Mouse (Mus musculus) hindbrain, embryonic 11.5 days (tissue): ENCODE data around the gene Wipi2. TPM values are rescaled to one million over a fixed set of nuclear protein-coding genes. Genes with fewer than 3 reads are reported as not detected.

Source experiments
- ATAC-seq: fragments of 200-750 bp; cut with Nextera tagmentation; 2 replicates; pipeline ENCODE4 v1.8.0; 2017; ENCODE audit warnings: mild to moderate bottlenecking, moderate TSS enrichment, moderate library complexity; ENCODE audit not compliant: low FRiP score
- DNase-seq: peaks from one replicate; pipeline ENCODE4 v3.0.0-alpha.2; 2015; ENCODE audit warnings: low spot score
- H3K27ac ChIP-seq: fragments of 300-500 bp; sonication (generic); 2 replicates; pipeline ENCODE4 v1.5.1; 2014; ENCODE audit warnings: mild to moderate bottlenecking, low read depth, low read length
- H3K27me3 ChIP-seq: fragments of 300-500 bp; sonication (generic); 2 replicates; pipeline ENCODE4 v1.6.1; 2014; ENCODE audit warnings: mild to moderate bottlenecking, low read length, moderate library complexity, mixed read lengths; ENCODE audit not compliant: control insufficient read depth, insufficient read depth
- H3K36me3 ChIP-seq: fragments of 300-500 bp; sonication (generic); 2 replicates; pipeline ENCODE4 v1.6.1; 2014; ENCODE audit warnings: mild to moderate bottlenecking, low read length, moderate library complexity, mixed read lengths; ENCODE audit not compliant: control insufficient read depth, insufficient read depth
- H3K4me1 ChIP-seq: fragments of 300-500 bp; sonication (generic); replicated peaks from 2 replicates; pipeline ENCODE4 v1.6.1; 2014; ENCODE audit warnings: low read length, mixed read lengths; ENCODE audit not compliant: control insufficient read depth, insufficient read depth
- H3K4me2 ChIP-seq: fragments of 300-500 bp; sonication (generic); replicated peaks from 2 replicates; pipeline ENCODE4 v1.6.1; 2014; ENCODE audit warnings: mild to moderate bottlenecking, low read depth, low read length
- H3K4me3 ChIP-seq: fragments of 300-500 bp; sonication (generic); 2 replicates; pipeline ENCODE4 v1.5.1; 2014; ENCODE audit warnings: low read depth, low read length
- H3K9ac ChIP-seq: fragments of 300-500 bp; sonication (generic); 2 replicates; pipeline ENCODE4 v1.6.1; 2014; ENCODE audit warnings: low read depth, low read length
- H3K9me3 ChIP-seq: fragments of 300-500 bp; sonication (generic); 2 replicates; pipeline ENCODE4 v1.6.1; 2016; ENCODE audit warnings: low read length; ENCODE audit not compliant: control insufficient read depth
- WGBS: fragments of 180-500 bp; shearing (Covaris S2); extraction: QIAGEN DNeasy Blood & Tissue Kit; methylation state at CpG from one replicate; pipeline ENCODE4 v1.1.7; 2014; 5-methylcytosine and 5-hydroxymethylcytosine counted together
- polyA plus RNA-seq: library from polyadenylated mRNA; unstranded; fragments of >200 nt; fragmentation: Nextera tagmentation; extraction: Ambion mirVana; gene quantifications from 2 replicates; pipeline ENCODE4 v1.2.1, GENCODE M21; 2014

Gene Wipi2
- polyA plus RNA-seq: 43.3 and 52.0 TPM in 2 replicates

GRCm38 (mm10) chr5:142627398-142627797, at the start of gene Wipi2:
Wipi2 (plus strand) TSS chr5:142627698.
- H3K27me3 ChIP-seq: no peaks in the 10 kb centered on the region
- H3K9ac ChIP-seq: peak within 1 kb of the TSS; percentile 69; the same call in 1 of the 2 replicates
- no peaks in the 10 kb centered on the region for H3K36me3 ChIP-seq
- no peak for ATAC-seq
- no peak for DNase-seq
- H3K4me3 ChIP-seq: peak within 1 kb of the TSS; percentile 80
- 0 out of 2 replicates have a peak, but pooled peaks cover 4% of the 10 kb centered on the region for H3K4me1 ChIP-seq
- no peak within 1 kb of the TSS for H3K27ac ChIP-seq
- H3K4me2 ChIP-seq: peak within 1 kb of the TSS; percentile 64
- WGBS: 89% methylated on average over 2 of the region's 2 CpGs
- no peaks in the 10 kb centered on the region for H3K9me3 ChIP-seq

GRCm38 (mm10) chr5:142578192-142578591, 49.3 kb upstream of the Wipi2 start:
- H3K27ac ChIP-seq: no peak overlapping the region

GRCm38 (mm10) chr5:142581517-142581916, 46.0 kb upstream of the Wipi2 start:
- Histone ChIP-seq H3K27me3 (0 out of 2 replicates have a peak, but pooled peaks cover 3% of the 10 kb centered on the region), H3K9ac (no peak overlapping the region), H3K4me3 (no peak overlapping the region), H3K4me1 (0 out of 2 replicates have a peak, but pooled peaks cover 2% of the 10 kb centered on the region), H3K9me3 (no peaks in the 10 kb centered on the region), H3K36me3 (no peaks in the 10 kb centered on the region), H3K4me2 (no peak overlapping the region), H3K27ac (no peak overlapping the region)
- peak; percentile 87 for DNase-seq
- WGBS: 24% methylated on average over 5 of the region's 5 CpGs
- ATAC-seq: peak; percentile 44

More at GRCm38 (mm10) chr5:142578192-142578591, 49.3 kb upstream of the Wipi2 start:
- 0 out of 2 replicates have a peak, but pooled peaks cover 3% of the 10 kb centered on the region for H3K27me3 ChIP-seq
- H3K36me3 ChIP-seq: no peaks in the 10 kb centered on the region
- no peaks in the 10 kb centered on the region for H3K9me3 ChIP-seq
- ATAC-seq (no peak), DNase-seq (no peak)
- 88% methylated on average over 10 of the region's 10 CpGs for WGBS
- H3K4me2 ChIP-seq: no peak overlapping the region
- no peak overlapping the region for H3K9ac ChIP-seq
- H3K4me1 ChIP-seq: no peaks in the 10 kb centered on the region
- no peak overlapping the region for H3K4me3 ChIP-seq

GRCm38 (mm10) chr5:142583616-142584126, 43.8 kb upstream of the Wipi2 start:
- 39% methylated on average over 14 of the region's 14 CpGs for WGBS
- no peak overlapping the region for H3K4me2 ChIP-seq
- DNase-seq: peak; percentile 62
- no peaks in the 10 kb centered on the region for H3K9me3 ChIP-seq
- 0 out of 2 replicates have a peak, but pooled peaks cover 3% of the 10 kb centered on the region for H3K27me3 ChIP-seq
- 0 out of 2 replicates have a peak, but pooled peaks cover 2% of the 10 kb centered on the region for H3K4me1 ChIP-seq
- H3K4me3 ChIP-seq: no peak overlapping the region
- no peak overlapping the region for H3K9ac ChIP-seq
- peak overlapping the region; percentile 47; the same call in 1 of the 2 replicates for H3K27ac ChIP-seq
- ATAC-seq: peak; percentile 89
- H3K36me3 ChIP-seq: no peaks in the 10 kb centered on the region

- DNase-seq: no peak
- Histone ChIP-seq H3K9me3 (no peaks in the 10 kb centered on the region), H3K27me3 (no peaks in the 10 kb centered on the region), H3K4me1 (0 out of 2 replicates have a peak, but pooled peaks cover 2% of the 10 kb centered on the region), H3K36me3 (no peaks in the 10 kb centered on the region), H3K27ac (peak overlapping the region; percentile 36; the same call in 1 of the 2 replicates), H3K4me3 (no peak overlapping the region), H3K9ac (no peak overlapping the region), H3K4me2 (no peak overlapping the region)
- WGBS: 68% methylated on average over 6 of the region's 6 CpGs
- peak; percentile 51 for ATAC-seq
These were observed 36.4 kb upstream of the Wipi2 start for GRCm38 (mm10) chr5:142590953-142591616.

- Histone ChIP-seq H3K4me2 (no peak overlapping the region), H3K9me3 (no peaks in the 10 kb centered on the region), H3K9ac (no peak overlapping the region), H3K27ac (no peak overlapping the region), H3K36me3 (no peaks in the 10 kb centered on the region), H3K4me3 (no peak overlapping the region), H3K4me1 (no peaks in the 10 kb centered on the region), H3K27me3 (no peaks in the 10 kb centered on the region)
- ATAC-seq: no peak
- DNase-seq: no peak
- WGBS: 71% methylated on average over 3 of the region's 3 CpGs
These were observed 31.8 kb upstream of the Wipi2 start for GRCm38 (mm10) chr5:142595698-142596097.

GRCm38 (mm10) chr5:142596723-142597122, 30.8 kb upstream of the Wipi2 start:
- Histone ChIP-seq H3K27me3 (no peaks in the 10 kb centered on the region), H3K36me3 (no peaks in the 10 kb centered on the region), H3K27ac (no peak overlapping the region), H3K4me1 (no peaks in the 10 kb centered on the region), H3K9me3 (no peaks in the 10 kb centered on the region), H3K9ac (no peak overlapping the region), H3K4me2 (no peak overlapping the region), H3K4me3 (no peak overlapping the region)
- ATAC-seq: no peak
- no peak for DNase-seq
- WGBS: 92% methylated on average over 6 of the region's 6 CpGs

- 67% methylated on average over 6 of the region's 6 CpGs for WGBS
- no peak for ATAC-seq
- H3K27ac ChIP-seq: no peak overlapping the region
These were observed 29.7 kb upstream of the Wipi2 start for GRCm38 (mm10) chr5:142597648-142598390.

More at GRCm38 (mm10) chr5:142597648-142598390, 29.7 kb upstream of the Wipi2 start:
- no peaks in the 10 kb centered on the region for H3K27me3 ChIP-seq
- no peak overlapping the region for H3K4me3 ChIP-seq
- H3K4me2 ChIP-seq: no peak overlapping the region
- DNase-seq: no peak
- H3K36me3 ChIP-seq: no peaks in the 10 kb centered on the region
- H3K9me3 ChIP-seq: no peaks in the 10 kb centered on the region
- no peak overlapping the region for H3K9ac ChIP-seq
- H3K4me1 ChIP-seq: no peaks in the 10 kb centered on the region
